Mouse (Mus musculus): ENCODE results near the gene Polr2e.

DNA sequence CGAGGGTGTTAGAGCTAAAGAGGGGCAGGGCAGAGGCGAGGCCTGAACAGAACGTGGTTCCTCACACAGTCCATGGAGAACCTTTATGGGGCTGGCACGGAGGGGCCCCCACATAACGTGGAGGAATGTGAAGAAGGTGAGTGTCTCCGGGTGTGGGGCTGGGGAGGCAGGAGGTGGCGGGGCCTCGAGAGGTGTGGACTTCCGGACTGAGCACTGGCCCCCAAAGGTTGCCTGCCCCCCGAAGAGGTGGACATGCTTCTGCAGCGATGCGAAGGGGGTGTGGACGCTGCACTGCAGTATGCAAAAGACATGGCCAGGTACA, 18.3 kb downstream of the Polr2e start:
- TF ChIP-seq ZC3H11A (IDR thresholded peaks at IDR 0.05; ENCODE audit: borderline replicate concordance, low read depth, low read length) (no peak), MAFK (IDR thresholded peaks at IDR 0.05; ENCODE audit: insufficient read depth, low read depth, low read length) (no peak)
